Mouse (Mus musculus) CD4-positive, CD25-positive, alpha-beta regulatory T cell, adult 4 months (primary cell): ENCODE data around the gene Atrnl1. TPM values are rescaled to one million over a fixed set of nuclear protein-coding genes. Genes with fewer than 3 reads are reported as not detected.
"Not testable (repeated sequence)": the region's sequence is repeated elsewhere in the genome, so short reads cannot be mapped to it uniquely, and the experiment has no call there.

Experiments used
- ATAC-seq: one replicate; pipeline ENCODE4 v1.8.0; 2017
- polyA plus RNA-seq, 2 experiments: library from polyadenylated mRNA; unstranded; fragments of 100-300 nt; shearing (Covaris generic); gene quantifications; one replicate each; pipeline ENCODE4 v1.2.1; 2017

Atrnl1 gene
- polyA plus RNA-seq, 2 experiments from 2014 or later: 0.11 TPM; not detected in 1

DNA sequence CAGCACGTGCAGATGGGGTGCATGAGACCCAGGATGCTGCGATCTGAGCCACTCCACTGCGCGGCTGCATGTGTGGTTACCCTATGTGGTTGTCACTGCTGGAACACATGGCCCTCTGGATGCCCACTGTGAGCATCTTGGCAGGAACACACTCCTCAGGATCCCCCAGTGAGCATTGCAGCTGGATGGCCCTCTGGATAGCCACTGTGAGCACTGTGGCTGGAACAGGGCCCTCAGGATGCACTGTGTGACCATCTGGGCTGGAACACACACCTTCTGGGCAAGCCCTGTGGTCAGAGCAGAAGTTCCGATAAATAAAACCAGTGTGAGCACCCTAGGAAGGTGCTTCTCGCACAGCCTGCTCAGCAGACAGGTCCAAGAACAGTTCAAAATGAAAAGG is 364.4 kb downstream of the Atrnl1 start:
- no peak for ATAC-seq

- no peak for ATAC-seq
Observed at GRCm38 (mm10) chr19:57985918-57986900, 375.4 kb downstream of the Atrnl1 start.

DNA sequence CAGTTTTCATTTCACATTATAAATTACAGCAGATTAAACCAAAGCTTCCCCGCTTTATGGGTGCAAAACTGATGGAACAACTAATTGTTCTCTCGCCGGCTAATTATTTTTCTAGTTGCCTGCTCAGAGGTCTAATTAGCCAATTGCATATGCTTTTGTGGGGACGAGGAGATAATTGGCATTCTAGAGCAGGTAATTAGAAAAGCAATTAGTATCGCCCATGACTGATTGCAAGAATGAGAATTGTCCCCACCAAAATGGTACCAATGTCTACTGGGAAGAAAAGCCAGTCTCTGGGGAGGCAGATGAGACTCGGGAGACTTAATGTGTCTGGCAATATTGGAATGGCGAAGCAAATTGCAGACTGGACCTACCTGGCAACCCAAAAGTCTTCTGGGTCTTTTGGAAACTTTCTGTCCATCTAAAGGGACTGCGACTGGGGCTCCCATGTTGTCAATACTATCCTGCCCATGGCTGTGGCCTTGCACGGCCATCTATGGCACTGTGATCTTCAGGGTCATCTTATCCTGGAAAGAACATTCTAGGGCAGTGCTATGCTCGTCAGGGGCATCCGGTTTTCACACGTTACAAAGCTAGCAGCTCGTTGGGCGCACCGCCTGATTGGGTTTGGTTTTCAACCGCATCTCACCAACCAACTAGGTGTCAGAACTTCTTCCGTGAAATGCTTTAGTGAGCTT is 377.0 kb downstream of the Atrnl1 start:
- no peak for ATAC-seq

DNA sequence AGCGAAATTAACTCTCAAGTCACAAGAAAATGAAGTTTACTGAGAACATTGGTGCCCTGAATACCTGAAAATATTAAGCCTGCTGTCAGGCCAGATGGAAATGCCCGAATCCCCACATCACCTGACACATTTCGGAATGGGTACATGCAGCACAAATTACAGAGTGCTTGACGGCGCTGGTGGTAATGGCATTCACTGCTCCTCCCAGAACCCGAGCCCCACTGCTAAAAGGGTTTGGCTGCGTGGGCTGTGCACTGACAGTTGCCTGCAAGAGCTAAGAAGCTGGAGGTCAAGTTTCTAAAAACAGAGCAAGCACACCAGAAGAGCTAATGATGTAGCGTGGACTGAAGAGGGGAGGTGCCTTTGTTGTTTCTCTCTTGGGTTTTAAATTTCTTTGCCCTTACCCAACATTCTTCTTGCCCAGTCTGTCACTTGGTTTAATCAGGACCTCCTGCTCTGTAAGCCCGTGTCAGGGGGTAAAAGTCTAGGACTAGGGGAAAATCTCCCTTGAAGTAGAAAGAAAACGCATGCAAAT is 377.8 kb downstream of the Atrnl1 start:
- no peak for ATAC-seq

DNA sequence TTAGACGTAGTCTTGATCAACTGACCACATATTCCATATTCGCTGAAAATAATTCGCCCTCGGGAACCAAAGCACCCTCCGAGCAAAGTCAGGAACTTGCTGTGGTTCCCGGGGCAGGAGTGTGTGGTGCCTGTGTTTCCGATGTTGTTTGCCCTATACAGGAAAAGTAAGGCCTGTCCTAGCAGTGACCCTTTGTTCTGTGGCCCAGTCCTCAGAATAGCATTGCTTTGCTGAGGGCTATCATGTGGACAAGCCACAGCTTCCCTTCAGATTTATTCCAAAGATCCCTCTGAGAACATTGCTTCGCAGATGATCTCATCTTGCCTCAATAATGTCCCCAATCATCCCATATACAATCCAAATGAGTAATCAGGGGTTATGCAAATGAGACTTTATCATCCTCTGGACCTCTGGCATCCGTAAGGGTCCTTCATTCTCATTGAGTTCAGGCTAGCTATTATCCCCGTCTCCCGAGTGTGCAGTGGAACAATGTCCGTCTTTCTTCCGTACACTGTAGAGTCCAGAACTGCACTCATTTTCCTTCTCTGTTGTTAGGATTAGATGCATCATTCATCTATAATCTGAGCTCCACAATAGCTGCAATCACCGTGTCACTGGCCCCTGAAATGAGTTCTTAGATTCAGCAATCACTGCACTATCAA is 380.4 kb downstream of the Atrnl1 start:
- no peak for ATAC-seq

GRCm38 (mm10) chr19:57994174-57994833 is 383.5 kb downstream of the Atrnl1 start:
- not testable (repeated sequence) for ATAC-seq

DNA sequence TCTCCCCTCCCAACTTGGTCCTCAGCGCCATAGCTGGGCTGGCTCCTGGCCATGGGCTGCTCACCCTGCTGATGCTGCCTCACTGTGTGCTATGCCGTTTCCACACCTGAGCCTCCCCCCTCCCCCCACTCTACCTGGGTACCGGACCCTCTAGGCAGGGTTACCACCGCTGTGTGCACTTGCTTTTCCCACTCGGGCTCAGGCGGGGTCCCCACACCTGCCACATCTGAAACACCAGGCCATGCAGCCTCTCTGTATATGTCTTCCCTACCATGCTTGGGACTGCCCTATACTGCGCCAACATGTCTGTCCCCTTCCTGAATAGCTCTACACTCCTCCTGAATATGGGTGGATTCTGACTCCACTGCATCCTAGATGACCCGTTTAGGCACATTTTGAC is 384.2 kb downstream of the Atrnl1 start:
- no peak for ATAC-seq

GRCm38 (mm10) chr19:57997961-57998360 is 387.1 kb downstream of the Atrnl1 start:
- no peak for ATAC-seq

DNA sequence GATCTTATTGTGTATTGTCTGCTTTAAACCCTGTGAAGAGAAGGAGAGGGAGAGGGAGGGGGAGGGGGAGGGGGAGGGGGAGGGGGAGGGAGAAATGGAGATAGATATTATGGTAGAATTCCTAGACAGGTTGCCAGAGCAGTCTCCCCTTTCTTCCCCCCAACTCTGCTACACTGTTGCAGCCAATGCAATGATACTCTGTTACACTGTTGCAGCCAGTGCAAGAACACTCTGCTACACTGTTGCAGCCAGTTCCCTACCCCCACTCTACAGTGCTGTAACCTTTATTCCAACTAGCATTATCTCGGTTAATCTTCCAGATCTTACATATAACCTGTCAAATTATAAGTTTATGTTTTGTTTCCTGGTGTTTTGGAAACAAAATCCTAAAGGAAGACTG is 400.8 kb downstream of the Atrnl1 start:
- ATAC-seq: no peak

DNA sequence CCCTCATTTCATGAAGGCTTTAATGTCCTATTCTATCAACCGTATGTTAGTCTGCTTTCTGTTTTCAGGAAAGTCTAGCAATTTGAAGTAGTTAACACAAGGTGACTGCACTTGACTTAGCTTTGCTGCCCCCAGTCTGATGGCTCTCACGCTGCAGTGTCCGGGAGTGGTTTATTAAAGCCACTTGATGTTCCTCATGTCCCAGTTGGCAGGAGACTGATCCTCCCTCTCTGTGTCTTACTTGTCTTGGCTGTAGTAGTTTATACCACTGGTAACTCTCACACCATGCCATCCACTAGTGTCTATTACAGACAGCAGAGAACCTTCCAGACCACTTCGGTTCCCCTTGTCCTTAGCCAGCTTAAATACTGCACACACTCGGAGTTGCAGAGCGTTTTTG is 404.9 kb downstream of the Atrnl1 start:
- no peak for ATAC-seq

DNA sequence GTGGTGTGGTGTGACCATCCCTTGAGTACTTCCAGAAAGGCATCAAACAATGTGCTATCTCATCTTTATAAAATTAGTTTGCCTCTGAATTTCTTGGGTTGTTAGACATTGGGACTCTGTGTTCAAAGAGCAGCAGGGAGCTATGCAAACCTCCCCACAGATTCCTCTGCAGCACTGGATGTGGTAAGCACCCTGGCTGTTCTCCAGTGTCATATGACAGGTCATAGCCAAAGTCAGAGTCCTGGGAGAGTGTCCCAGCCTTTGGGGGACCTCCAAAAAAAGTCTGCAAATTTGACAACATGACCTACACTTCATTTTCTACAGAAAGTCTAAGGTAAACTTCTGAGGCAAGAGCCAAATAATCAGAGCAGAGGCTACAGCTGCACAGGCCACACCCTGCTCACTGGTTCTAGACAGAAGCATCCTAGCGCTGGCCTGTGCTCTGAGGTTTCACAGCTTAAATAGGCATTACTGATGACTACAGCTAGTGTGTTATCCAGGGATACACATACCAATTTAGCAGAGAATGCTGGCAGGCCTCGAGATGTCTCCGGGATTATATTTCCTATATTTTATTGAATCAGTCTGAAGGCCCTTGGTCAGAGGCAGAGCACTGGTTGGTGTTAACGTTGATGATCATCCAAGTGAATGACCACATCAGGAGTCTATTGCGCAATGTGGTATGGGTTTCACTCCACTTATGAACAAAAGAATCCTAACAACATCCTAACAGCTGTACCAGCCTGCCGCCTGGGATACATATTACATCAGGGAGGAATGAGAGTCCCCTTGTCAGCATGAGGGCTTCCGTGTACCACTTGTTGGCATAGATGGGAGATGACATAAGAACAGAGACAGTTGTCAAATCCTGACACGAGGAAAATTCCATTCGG is 406.0 kb downstream of the Atrnl1 start:
- ATAC-seq: no peak

GRCm38 (mm10) chr19:58017468-58017867 is 406.6 kb downstream of the Atrnl1 start:
- no peak for ATAC-seq

DNA sequence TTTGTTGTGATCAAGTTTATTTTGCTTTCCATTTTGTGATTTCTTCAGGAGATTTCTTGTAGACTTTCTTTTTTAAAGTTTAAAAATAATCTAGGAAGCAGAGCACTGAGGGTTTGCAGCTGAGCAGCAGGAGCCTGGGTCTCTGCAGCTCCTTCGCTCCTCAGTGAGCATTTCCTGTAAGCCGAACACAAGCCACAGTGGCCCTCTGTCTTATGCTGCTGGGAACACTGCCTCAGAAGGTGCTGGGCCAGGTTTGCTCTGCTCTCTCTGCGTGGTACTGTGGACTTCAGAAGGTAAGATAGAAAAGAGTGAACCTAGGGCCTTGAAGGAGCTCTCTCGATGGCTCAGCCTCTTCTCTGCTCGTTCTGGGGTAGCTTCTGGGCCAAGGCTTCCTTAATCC is 407.9 kb downstream of the Atrnl1 start:
- ATAC-seq: no peak

DNA sequence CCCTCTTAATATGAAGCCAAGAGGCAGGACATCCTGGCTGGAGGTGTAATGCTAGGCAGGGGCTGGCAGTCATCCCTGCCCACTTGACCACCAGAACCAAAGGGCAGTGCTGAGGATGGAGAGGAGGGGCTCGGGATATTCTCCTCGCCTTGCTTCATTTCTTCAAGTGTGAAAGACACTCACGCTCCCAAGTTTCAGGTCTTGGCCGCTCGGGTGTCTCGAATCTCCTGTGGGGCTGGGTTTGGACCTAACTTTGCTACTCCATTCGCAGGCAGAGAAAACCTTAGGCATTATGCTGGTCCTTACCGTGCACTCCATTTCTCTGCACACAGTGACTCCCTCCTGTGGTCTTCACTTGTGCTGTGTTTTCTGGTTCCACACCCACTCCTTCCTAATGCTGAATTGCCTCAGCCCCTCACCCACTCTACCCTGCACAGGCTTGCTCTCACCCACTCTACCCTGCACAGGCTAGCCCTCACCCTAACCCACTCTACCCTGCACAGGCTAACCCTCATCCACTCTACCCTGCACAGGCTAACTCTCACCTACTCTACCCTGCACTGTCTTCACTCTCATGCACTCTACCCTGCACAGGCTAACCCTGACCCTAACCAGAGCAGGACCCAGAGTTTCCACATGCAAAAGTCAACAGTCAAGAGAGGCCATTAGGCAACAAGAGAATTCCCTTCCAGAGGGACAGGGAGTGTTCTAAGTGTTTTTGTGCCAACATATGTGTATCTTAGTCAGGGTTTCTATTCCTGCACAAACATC is 410.9 kb downstream of the Atrnl1 start:
- no peak for ATAC-seq

- ATAC-seq: no peak
Observed at GRCm38 (mm10) chr19:58023216-58023825, 412.5 kb downstream of the Atrnl1 start.

GRCm38 (mm10) chr19:58025053-58025452 is 414.2 kb downstream of the Atrnl1 start:
- no peak for ATAC-seq

DNA sequence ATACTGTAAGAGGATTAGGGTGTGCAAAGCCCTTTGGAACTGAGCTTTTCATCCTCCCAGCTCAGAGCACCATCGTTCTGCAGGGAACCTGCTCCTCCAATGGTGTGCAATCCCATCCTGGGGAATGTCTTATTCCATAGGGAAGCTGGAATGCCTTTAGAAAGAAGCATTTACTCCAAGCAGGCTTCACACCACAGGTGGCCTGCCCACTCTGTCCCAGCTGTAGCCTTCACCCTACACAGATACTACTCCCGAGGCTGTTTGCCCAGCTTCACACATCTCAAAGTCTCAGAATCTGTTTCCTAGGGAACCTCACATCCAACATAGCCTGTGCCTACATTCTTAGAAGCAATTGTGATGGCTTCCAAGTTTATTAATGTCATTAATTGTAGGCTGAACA is 418.8 kb downstream of the Atrnl1 start:
- ATAC-seq: no peak

- ATAC-seq: no peak
Observed at GRCm38 (mm10) chr19:58033241-58033640, 422.4 kb downstream of the Atrnl1 start.

- ATAC-seq: no peak
Observed at GRCm38 (mm10) chr19:58036166-58036565, 425.3 kb downstream of the Atrnl1 start.

DNA sequence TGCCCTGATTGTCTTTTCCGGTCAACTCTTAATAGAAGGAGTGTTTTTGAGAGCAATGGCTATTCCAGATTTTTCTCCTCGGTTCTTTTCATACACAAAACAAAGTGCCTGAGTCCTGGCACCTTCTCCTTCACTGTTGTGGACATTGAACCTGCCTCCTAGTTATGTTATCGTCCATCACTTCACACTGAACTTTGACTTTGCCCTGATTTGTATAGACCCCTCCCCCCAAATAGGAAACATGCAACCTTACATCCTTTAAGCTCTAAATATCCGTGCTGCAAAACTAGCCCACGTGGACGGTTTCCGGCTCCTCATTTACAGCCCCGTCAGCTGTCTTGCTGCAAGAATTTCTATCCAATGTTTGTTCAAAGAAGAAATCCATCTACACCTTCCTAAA is 432.3 kb downstream of the Atrnl1 start:
- ATAC-seq: no peak
